Comparison of ENCODE assay signal across 8 mouse cellular contexts in the genomic region with DNA sequence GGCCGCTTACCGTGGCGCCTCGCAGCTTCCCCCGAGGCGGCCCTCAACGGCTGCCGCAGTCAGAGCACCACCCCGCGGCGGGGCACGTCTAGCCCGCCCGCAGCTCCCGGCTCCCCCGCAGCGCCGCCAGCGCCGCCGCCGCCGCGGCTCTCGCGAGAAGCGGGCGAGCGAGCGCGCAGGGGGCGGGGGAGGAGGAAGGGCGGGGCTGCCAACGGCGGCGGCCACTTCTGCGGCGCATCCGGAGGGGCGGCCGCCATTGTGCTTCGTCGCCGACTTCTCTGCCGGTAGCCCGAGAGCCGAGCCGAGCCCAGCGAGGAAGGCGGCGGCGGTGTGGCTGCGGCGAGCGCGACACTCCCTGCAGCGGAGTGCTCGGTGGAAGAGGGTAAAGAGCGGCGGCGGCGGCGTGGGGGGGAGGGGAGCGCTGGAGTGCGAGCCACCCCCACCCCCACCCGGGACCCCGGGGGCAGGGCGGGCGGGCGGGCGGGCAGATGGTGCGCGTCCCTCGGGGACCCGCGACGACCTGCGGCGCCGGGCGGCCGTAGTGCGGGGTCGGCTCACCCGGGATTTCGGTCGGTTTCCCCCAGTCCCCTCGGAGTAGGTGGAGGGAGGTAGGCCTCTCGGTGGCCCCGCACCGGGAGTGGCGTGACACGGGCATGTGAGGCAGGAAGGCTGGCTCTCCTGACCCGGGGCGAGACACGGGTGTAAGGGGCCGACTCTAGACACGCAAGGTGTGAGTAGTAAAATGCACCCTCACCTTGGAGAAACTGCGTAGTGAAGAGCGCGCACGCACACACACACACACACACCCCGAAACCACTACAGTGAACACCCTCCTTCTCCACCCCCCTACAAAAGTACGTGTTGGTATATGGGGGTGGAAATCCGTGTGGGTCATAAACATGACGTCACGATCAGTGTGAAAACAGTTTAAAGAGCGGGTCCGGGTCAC. TPM values are rescaled to one million over a fixed set of nuclear protein-coding genes. Genes with fewer than 3 reads are reported as not detected.
DNase-seq lines count a peak whose midpoint lies in the region; ATAC-seq lines count a peak whose summit lies in the region.

A gene (minus strand): TSS at position 137 of the 949 bp plus-strand sequence.
A gene (plus strand): TSS at position 185 of the 949 bp plus-strand sequence.

- ATAC-seq in megakaryocyte, adult 5-6 weeks (ENCODE audit: poor library complexity, severe bottlenecking), result peak; percentile 83

- peak; percentile 92 to 95 for DNase-seq in adrenal gland, adult (ENCODE audit: inconsistent age in 2 of 2, low spot score in 1 of 2)
- peak; percentile 79 for DNase-seq in embryo, embryonic 10 days (ENCODE audit: low spot score)
- peak; percentile 90 for DNase-seq in gastrocnemius, postnatal 10 days
- peak; percentile 94 for DNase-seq in induced T-regulatory cell, adult 2 months (ENCODE audit: low read depth)
- DNase-seq in left cerebral cortex, adult 8-10 months (ENCODE audit: low spot score in 2 of 2), result peak; percentile 63 to 79
- DNase-seq in right cerebral cortex, adult 18-20 months, result peak; percentile 90
- peak; percentile 84 for DNase-seq in urinary bladder, adult 2 months (ENCODE audit: low spot score)

RNA-seq across cellular contexts. Expression of the first gene that starts in this region (rescaled TPM):
- 10 to 100 TPM; 35.1 to 51.4 TPM for total RNA-seq in gastrocnemius, postnatal 10 days (2021)
- total RNA-seq in left cerebral cortex, adult 8-10 months (2022), result 10 to 100 TPM; 51.5 to 64.8 (median 61.7) TPM
- total RNA-seq in megakaryocyte, adult 5-6 weeks (2015), result 87.2 and 95.6 TPM in 2 replicates
- total RNA-seq in megakaryocyte, adult 5-6 weeks (2017), result 129 and 133 TPM in 2 replicates
- polyA plus RNA-seq in urinary bladder, adult 2 months (2012; rRNA removed), result 28.8 and 33.9 TPM in 2 replicates

RNA-seq across cellular contexts. Expression of the second gene that starts in this region (rescaled TPM):
- 10 to 100 TPM; 32.1 to 40.5 TPM for total RNA-seq in gastrocnemius, postnatal 10 days (2021)
- 10 to 100 TPM; 64.0 to 72.4 (median 66.5) TPM for total RNA-seq in left cerebral cortex, adult 8-10 months (2022)
- 80.4 and 93.0 TPM in 2 replicates for total RNA-seq in megakaryocyte, adult 5-6 weeks (2015)
- total RNA-seq in megakaryocyte, adult 5-6 weeks (2017), result 93.9 and 97.7 TPM in 2 replicates
- polyA plus RNA-seq in urinary bladder, adult 2 months (2012; rRNA removed), result 51.1 and 57.3 TPM in 2 replicates

Comparison
In these comparisons a context has a peak if more than half of its experiments do, and no peak if none do; other contexts are left out.
1. Peak in every context shown above with its lines: DNase-seq and ATAC-seq.